Mouse (Mus musculus): ENCODE measurements at regions not wholly inside any gene's neighbourhood (a gene's known extent, or its start where the extent isn't known, plus 50 kb on each side); places are given as distances from the start of the nearest gene placed in this dataset.

DNA sequence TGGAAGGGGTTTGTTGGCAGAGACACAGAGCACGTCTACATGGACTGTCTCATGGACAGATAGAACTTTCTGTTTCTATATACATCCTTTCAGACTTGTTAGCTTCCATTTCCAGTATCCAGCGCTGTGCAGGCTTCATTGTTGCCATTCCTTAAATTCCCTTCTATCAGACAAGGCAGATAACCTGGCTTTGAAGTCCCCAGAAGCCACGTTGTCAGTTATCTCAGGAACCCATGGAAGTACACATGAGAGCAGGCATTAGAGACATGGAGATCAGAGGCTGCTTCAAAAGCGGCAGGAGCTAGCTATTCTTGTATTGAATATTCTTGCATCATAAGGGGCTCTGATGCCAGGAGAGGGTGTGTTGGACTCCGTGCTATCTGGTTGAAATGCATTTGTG, 119.7 kb upstream of the Snx7 start:
- TF ChIP-seq CTCF (conservative IDR thresholded peaks at IDR 0.05; ENCODE audit: low read length) (no peak), POU5F1 (IDR thresholded peaks at IDR 0.05; ENCODE audit: borderline replicate concordance, low read length) (no peak)

All from E14TG2a.4 (cell line).